Mouse (Mus musculus) heart, adult 2 months (tissue): ENCODE measurements around the gene Pigf. TPM values are rescaled to one million over a fixed set of nuclear protein-coding genes. Genes with fewer than 3 reads are reported as not detected.

Experiments
- DNase-seq, 2 experiments: peaks; one replicate each; pipeline ENCODE4 v3.0.0; 2021
- H3K27ac ChIP-seq: fragments of 200-600 bp; 2 replicates; pipeline ENCODE4 v1.8.1; 2022
- H3K27me3 ChIP-seq: fragments of 200-500 bp; 2 replicates; pipeline ENCODE4 v1.6.1; 2012; ENCODE audit warnings: mild to moderate bottlenecking, low read length, inconsistent platforms, mixed read lengths; ENCODE audit not compliant: control insufficient read depth, insufficient read depth
- H3K36me3 ChIP-seq: fragments of 200-500 bp; 2 replicates; pipeline ENCODE4 v1.6.1; 2012; ENCODE audit warnings: low read length, inconsistent platforms; ENCODE audit not compliant: control insufficient read depth, insufficient read depth
- H3K4me1 ChIP-seq: fragments of 200-500 bp; 2 replicates; pipeline ENCODE4 v1.6.1; 2011; ENCODE audit warnings: low read length; ENCODE audit not compliant: control insufficient read depth, insufficient read depth
- H3K4me3 ChIP-seq: fragments of 200-600 bp; 2 replicates; pipeline ENCODE4 v1.8.1; 2022
- H3K79me2 ChIP-seq: fragments of 200-500 bp; replicated peaks from 2 replicates; pipeline ENCODE4 v1.6.1; 2012; ENCODE audit warnings: mild to moderate bottlenecking, inconsistent platforms, low read length, moderate library complexity, mixed read lengths; ENCODE audit not compliant: control insufficient read depth, insufficient read depth
- H3K9ac ChIP-seq: fragments of 200-500 bp; 2 replicates; pipeline ENCODE4 v1.6.1; 2012; ENCODE audit warnings: low read depth, mild to moderate bottlenecking, control low read depth, inconsistent platforms, low read length, mixed read lengths
- CTCF ChIP-seq: fragments of 200-600 bp; IDR thresholded peaks from 2 replicates; pipeline ENCODE4 v1.8.1; 2022; ENCODE audit warnings: antibody characterized with exemption, mild to moderate bottlenecking, moderate library complexity
- EP300 ChIP-seq: fragments of 200-500 bp; IDR thresholded peaks from 2 replicates; pipeline ENCODE4 v1.6.1; 2011; ENCODE audit warnings: low read depth, low read length, control low read depth; ENCODE audit not compliant: insufficient read depth
- POLR2A ChIP-seq: fragments of 200-500 bp; IDR thresholded peaks from 2 replicates; pipeline ENCODE4 v1.6.1; 2011; ENCODE audit warnings: mild to moderate bottlenecking, low read depth, low read length, control low read depth; ENCODE audit not compliant: insufficient read depth
- WGBS: fragments of 180-500 bp; shearing (Covaris S2); methylation state at CpG from one replicate; pipeline ENCODE4 v1.1.7; 2018; 5-methylcytosine and 5-hydroxymethylcytosine counted together
- intact Hi-C: fragments of 180-260 bp; cut with DNase I; formaldehyde crosslinking; loops from one replicate; pipeline ENCODE4 v1.15.1; 2025
- polyA plus RNA-seq: library from polyadenylated mRNA; depleted of rRNA; stranded (reverse); fragments of >200 nt; gene quantifications from 2 replicates; pipeline ENCODE4 v1.2.3, GENCODE M21; 2012; rRNA removed
- total RNA-seq, 2 experiments: library from RNA; stranded (reverse); gene quantifications; 2 replicates each; pipeline ENCODE4 v1.2.3; 2021

The Pigf gene
- total and polyA plus RNA-seq, 3 experiments: 2.4 to 5.2 (median 3.4) TPM

DNA sequence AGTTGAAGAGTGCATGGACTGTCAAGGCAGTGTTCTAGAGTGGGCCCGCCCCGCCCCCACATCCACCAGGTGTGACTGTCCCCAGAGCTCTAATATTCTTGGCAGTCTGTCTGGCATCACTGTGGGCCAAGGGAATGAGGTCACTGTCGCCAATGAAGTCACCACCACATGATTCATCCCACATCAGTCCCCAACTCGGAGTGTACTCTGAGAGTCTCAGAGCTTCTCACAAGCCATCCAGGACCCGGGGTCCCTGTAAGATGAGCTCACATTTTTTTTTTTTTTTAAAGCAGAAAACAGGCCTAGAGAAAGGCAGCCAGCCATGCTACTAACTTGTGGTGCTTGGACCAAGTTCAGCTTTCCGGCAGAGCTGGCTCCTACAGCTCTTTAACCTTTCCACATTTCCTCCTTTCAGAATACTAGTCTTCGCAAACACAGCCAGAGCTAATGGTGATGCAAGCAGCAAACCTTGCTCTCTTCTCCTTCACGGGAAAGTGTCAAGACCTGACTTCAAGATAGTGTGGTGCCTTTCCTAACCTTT lies 63.8 kb downstream of the Pigf start:
- intact Hi-C loops: loop anchor here (2.0 to 10.0 kb wide), 3 partner anchors 21 to 483 kb away; partner anchors contain the start of genes Calm2 and Socs5
- peaks cover 2% of the 10 kb centered on the region for H3K4me1 ChIP-seq

GRCm38 (mm10) chr17:86957968-86958367 lies 67.2 kb downstream of the Pigf start:
- no peak overlapping the region for H3K27ac ChIP-seq
- no peak for TF ChIP-seq EP300
- no peak for TF ChIP-seq POLR2A
- no peak for TF ChIP-seq CTCF
- H3K9ac ChIP-seq: no peak overlapping the region
- DNase-seq: no peak
- no peaks in the 10 kb centered on the region for H3K27me3 ChIP-seq
- WGBS: 73% methylated on average over 14 of the region's 14 CpGs
- no peaks in the 10 kb centered on the region for H3K79me2 ChIP-seq
- peaks cover 2% of the 10 kb centered on the region for H3K4me1 ChIP-seq
- intact Hi-C loops: no loop called here
- no peak overlapping the region for H3K4me3 ChIP-seq
- no peaks in the 10 kb centered on the region for H3K36me3 ChIP-seq

More for the DNA sequence above, 63.8 kb downstream of the Pigf start:
- DNase-seq: peak; percentile 66 to 82
- 0 out of 2 replicates have a peak, but pooled peaks have one; percentile 34 for TF ChIP-seq POLR2A
- TF ChIP-seq CTCF: no peak
- peak; percentile 38; the same call in 1 of the 2 replicates for TF ChIP-seq EP300
- Histone ChIP-seq H3K4me3 (peak overlapping the region; percentile 12; the same call in 1 of the 2 replicates), H3K27ac (peak overlapping the region; percentile 96), H3K9ac (peak overlapping the region; percentile 29; the same call in 1 of the 2 replicates), H3K79me2 (0 out of 2 replicates have a peak, but pooled peaks cover 2% of the 10 kb centered on the region), H3K27me3 (no peaks in the 10 kb centered on the region), H3K36me3 (no peaks in the 10 kb centered on the region)
- WGBS: 25% methylated on average over 8 of the region's 8 CpGs

DNA sequence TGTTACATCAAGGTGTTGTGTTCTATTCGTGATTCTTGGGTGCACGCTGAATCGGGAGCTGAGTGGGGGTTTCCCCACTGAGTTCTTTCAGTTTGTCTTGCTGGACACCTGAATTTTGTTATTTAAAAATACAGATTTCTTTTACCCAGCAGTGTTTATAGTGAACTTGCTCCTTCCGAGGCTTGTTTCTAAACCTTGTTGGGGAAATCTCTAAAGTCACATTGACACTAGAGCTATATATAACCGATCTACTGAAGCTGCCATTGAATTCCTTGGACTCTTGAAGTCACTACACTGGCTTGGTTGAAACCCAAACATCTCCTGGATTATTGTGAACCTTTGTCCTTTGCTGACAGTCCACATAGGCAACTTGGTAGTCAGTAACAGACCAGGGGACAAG lies 68.0 kb downstream of the Pigf start:
- no peak overlapping the region for H3K4me3 ChIP-seq
- no peak overlapping the region for H3K9ac ChIP-seq
- WGBS: 81% methylated on average over 5 of the region's 5 CpGs
- intact Hi-C loops: no loop called here
- no peak overlapping the region; the same call in 1 of the 2 replicates for H3K27ac ChIP-seq
- no peaks in the 10 kb centered on the region for H3K79me2 ChIP-seq
- peaks cover 2% of the 10 kb centered on the region for H3K4me1 ChIP-seq
- no peak for TF ChIP-seq POLR2A
- no peak for TF ChIP-seq EP300
- no peak for TF ChIP-seq CTCF
- DNase-seq: no peak
- H3K27me3 ChIP-seq: no peaks in the 10 kb centered on the region
- H3K36me3 ChIP-seq: no peaks in the 10 kb centered on the region

DNA sequence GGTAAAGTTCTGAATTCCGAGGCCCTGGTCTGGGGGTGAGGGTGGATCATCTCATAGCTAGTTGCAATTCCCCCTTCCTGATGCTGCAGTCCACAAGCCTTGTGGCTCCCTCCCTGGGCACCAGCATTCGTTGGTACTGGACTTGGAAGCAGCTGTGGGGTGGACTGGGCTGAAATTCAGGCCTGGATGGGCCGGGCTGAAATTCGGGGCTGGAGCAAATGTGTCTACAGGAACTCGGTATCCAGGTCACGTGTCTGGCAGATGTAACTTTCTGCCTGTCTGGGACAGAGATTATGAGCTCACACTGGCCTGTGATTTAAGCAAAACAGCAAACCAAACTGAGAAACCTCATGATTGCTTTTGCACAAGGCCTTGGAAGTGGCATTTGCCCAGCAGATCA lies 76.4 kb downstream of the Pigf start:
- Histone ChIP-seq H3K4me3 (no peak overlapping the region), H3K4me1 (no peaks in the 10 kb centered on the region; the same call in 1 of the 2 replicates), H3K9ac (no peak overlapping the region), H3K79me2 (no peaks in the 10 kb centered on the region), H3K36me3 (no peaks in the 10 kb centered on the region), H3K27ac (peak overlapping the region; percentile 36; the same call in 1 of the 2 replicates), H3K27me3 (no peaks in the 10 kb centered on the region)
- 61% methylated on average over 6 of the region's 6 CpGs for WGBS
- intact Hi-C loops: no loop called here
- TF ChIP-seq POLR2A (no peak), CTCF (no peak), EP300 (no peak)
- DNase-seq: peak; percentile 52 to 67

DNA sequence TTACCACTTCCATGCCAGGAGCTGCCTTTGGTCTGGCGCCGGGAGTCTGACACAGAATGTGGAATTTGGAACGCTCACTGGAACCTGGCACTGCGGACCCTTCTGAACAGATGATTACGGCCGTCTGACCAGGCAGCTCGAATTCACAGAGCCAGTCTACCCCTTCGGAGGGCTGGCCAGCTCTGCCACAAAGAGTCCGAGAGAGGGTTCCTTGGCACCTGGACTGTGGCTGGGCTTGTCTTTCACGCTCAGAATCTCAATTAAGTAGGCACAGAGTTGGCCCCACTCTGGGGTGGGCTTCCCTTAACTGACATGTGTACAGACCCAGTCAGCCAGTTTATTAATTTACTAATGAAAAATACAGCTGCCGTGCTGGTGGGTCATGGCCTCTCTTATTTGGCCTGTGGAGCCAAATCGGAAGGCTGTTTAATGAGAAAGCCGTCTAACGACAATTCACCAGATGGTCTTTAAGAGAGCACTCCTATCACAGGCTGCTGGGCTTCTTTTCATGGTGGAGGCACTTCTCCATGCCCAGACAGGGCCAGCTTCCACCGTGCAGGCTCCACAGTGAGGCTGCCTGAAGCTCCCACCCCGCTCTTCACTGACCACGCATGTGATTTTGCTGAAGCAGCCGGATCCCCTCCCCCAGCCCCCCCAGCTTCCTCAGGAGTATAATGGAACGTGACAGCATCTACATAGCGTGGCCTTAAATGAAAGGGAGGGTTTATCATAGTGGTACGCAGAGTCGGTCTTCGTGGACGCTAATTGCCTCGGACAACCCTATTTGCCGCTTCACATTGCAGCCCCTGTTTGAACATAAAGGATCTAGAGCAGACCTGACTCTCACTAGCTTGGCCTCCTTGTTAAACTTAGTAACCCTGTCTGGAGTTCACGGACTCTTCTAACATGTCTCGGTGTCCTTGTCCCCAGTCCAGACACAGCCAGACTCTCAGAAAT lies 77.1 kb downstream of the Pigf start, which contains the start of gene Atp6v1e2:
Atp6v1e2 (minus strand) TSS at position 58 of the 957 bp plus-strand sequence.
- WGBS: 82% methylated on average over 28 of the region's 28 CpGs
- H3K36me3 ChIP-seq: no peaks in the 10 kb centered on the region
- no peaks in the 10 kb centered on the region; the same call in 1 of the 2 replicates for H3K4me1 ChIP-seq
- no peaks in the 10 kb centered on the region for H3K79me2 ChIP-seq
- H3K4me3 ChIP-seq: no peak within 1 kb of the TSS
- intact Hi-C loops: no loop called here
- no peak within 1 kb of the TSS for H3K9ac ChIP-seq
- peak within 1 kb of the TSS; percentile 36; the same call in 1 of the 2 replicates for H3K27ac ChIP-seq
- no peaks in the 10 kb centered on the region for H3K27me3 ChIP-seq
- no peak for DNase-seq
- TF ChIP-seq POLR2A (no peak), EP300 (no peak), CTCF (no peak)

Other genes with a start within 250 kb of the Pigf start
- gene Tmem247, start 108.1 kb downstream of the Pigf start, total RNA-seq: not detected
- gene Tmem247, start 108.1 kb downstream of the Pigf start, polyA plus RNA-seq: 0.26 TPM in 1 of 2 replicates, not detected in the other
- gene Atp6v1e2, start 77.5 kb downstream of the Pigf start, total RNA-seq: not detected
- not detected in 2 replicates for gene Atp6v1e2, start 77.5 kb downstream of the Pigf start, polyA plus RNA-seq
- 100 to 1,000 TPM; 119 to 138 TPM for gene Rhoq, start 62.3 kb downstream of the Pigf start, total RNA-seq
- 70.7 and 118 TPM in 2 replicates for gene Rhoq, start 62.3 kb downstream of the Pigf start, polyA plus RNA-seq
- 10 to 100 TPM; 43.5 to 43.7 TPM for gene Cript, start 144 bp upstream of the Pigf start, total RNA-seq
- 15.3 and 32.2 TPM in 2 replicates for gene Cript, start 144 bp upstream of the Pigf start, polyA plus RNA-seq
- gene Socs5, start 82.3 kb upstream of the Pigf start, total RNA-seq: 10 to 100 TPM; 28.1 to 39.1 TPM
- 10.5 and 19.0 TPM in 2 replicates for gene Socs5, start 82.3 kb upstream of the Pigf start, polyA plus RNA-seq
- 10 to 100 TPM; 48.3 to 59.4 TPM for gene Mcfd2, start 240.5 kb upstream of the Pigf start, total RNA-seq
- gene Mcfd2, start 240.5 kb upstream of the Pigf start, polyA plus RNA-seq: 60.3 and 79.7 TPM in 2 replicates